In genomic region chr13:102173382-102174234, GRCm38 (mm10) we compare ENCODE assay signal across 22 mouse cellular contexts.
DNase-seq lines count a peak whose midpoint lies in the region; ATAC-seq and TF ChIP-seq lines count a peak whose summit lies in the region.
"Had no signal": no experiment of that assay in that cellular context is flagged by ENCODE, and none has a peak within 500 bp of the region (broad histone marks: within the 10 kb centered on the region; RNA-seq: fewer than 3 reads in every experiment).

No protein-coding gene starts in this region.

- no peaks in the 10 kb centered on the region for H3K27me3 ChIP-seq in hindbrain, embryonic 15.5 days
- H3K27me3 ChIP-seq in hindbrain, postnatal 0 days (ENCODE audit: insufficient read depth, low read length) = no peaks in the 10 kb centered on the region
- no peaks in the 10 kb centered on the region for H3K27me3 ChIP-seq in forebrain, embryonic 14.5 days (replicated peaks; ENCODE audit: control insufficient read depth, insufficient read depth, low read length)
- H3K27me3 ChIP-seq in neural tube, embryonic 15.5 days (replicated peaks) = no peaks in the 10 kb centered on the region
- H3K27me3 ChIP-seq: heart, embryonic 13.5 days; intestine, embryonic 15.5 days; limb, embryonic 13.5 days; liver, embryonic 13.5 days; stomach, embryonic 15.5 days had no signal

- H3K4me3 ChIP-seq in hindbrain, embryonic 15.5 days = no peak overlapping the region
- no peak overlapping the region for H3K4me3 ChIP-seq in hindbrain, postnatal 0 days (ENCODE audit: low read length)
- H3K4me3 ChIP-seq in forebrain, embryonic 14.5 days (ENCODE audit: low read depth, low read length) = no peak overlapping the region
- H3K4me3 ChIP-seq in neural tube, embryonic 15.5 days (replicated peaks) = no peak overlapping the region
- H3K4me3 ChIP-seq in left cerebral cortex, adult 2 months = no peak overlapping the region
- H3K4me3 ChIP-seq: heart, embryonic 13.5 days; intestine, embryonic 15.5 days; limb, embryonic 13.5 days; liver, embryonic 13.5 days; stomach, embryonic 15.5 days had no signal

- no peak overlapping the region for H3K4me2 ChIP-seq in hindbrain, embryonic 15.5 days
- no peak overlapping the region for H3K4me2 ChIP-seq in hindbrain, postnatal 0 days (ENCODE audit: low read depth, low read length)
- no peak overlapping the region for H3K4me2 ChIP-seq in forebrain, embryonic 14.5 days (ENCODE audit: low read length)
- no peak overlapping the region for H3K4me2 ChIP-seq in neural tube, embryonic 15.5 days
- H3K4me2 ChIP-seq: heart, embryonic 13.5 days; intestine, embryonic 15.5 days; limb, embryonic 13.5 days; liver, embryonic 13.5 days; stomach, embryonic 15.5 days had no signal

- H3K9ac ChIP-seq in hindbrain, embryonic 15.5 days = no peak overlapping the region
- H3K9ac ChIP-seq in hindbrain, postnatal 0 days (replicated peaks; ENCODE audit: low read length) = no peak overlapping the region
- H3K9ac ChIP-seq in forebrain, embryonic 14.5 days (ENCODE audit: low read length) = no peak overlapping the region
- no peak overlapping the region for H3K9ac ChIP-seq in neural tube, embryonic 15.5 days (replicated peaks)
- H3K9ac ChIP-seq: heart, embryonic 13.5 days; intestine, embryonic 15.5 days; limb, embryonic 13.5 days; liver, embryonic 13.5 days; stomach, embryonic 15.5 days had no signal

- no peaks in the 10 kb centered on the region for H3K9me3 ChIP-seq in hindbrain, embryonic 15.5 days
- H3K9me3 ChIP-seq in hindbrain, postnatal 0 days (ENCODE audit: low read length) = no peaks in the 10 kb centered on the region
- H3K9me3 ChIP-seq in forebrain, embryonic 14.5 days (replicated peaks; ENCODE audit: control insufficient read depth, low read length) = no peaks in the 10 kb centered on the region
- no peaks in the 10 kb centered on the region for H3K9me3 ChIP-seq in neural tube, embryonic 15.5 days (replicated peaks)
- H3K9me3 ChIP-seq: heart, embryonic 13.5 days; intestine, embryonic 15.5 days; limb, embryonic 13.5 days; liver, embryonic 13.5 days; stomach, embryonic 15.5 days had no signal

- 0 out of 2 replicates have a peak, but pooled peaks cover 3% of the 10 kb centered on the region for H3K4me1 ChIP-seq in hindbrain, embryonic 15.5 days (replicated peaks)
- no peaks in the 10 kb centered on the region for H3K4me1 ChIP-seq in hindbrain, postnatal 0 days (ENCODE audit: insufficient read depth, low read length)
- no peaks in the 10 kb centered on the region for H3K4me1 ChIP-seq in forebrain, embryonic 14.5 days (ENCODE audit: control insufficient read depth, insufficient read depth, low read length)
- H3K4me1 ChIP-seq in neural tube, embryonic 15.5 days = peaks cover 2% of the 10 kb centered on the region; the same call in 1 of the 2 replicates
- H3K4me1 ChIP-seq: heart, embryonic 13.5 days; intestine, embryonic 15.5 days; limb, embryonic 13.5 days; liver, embryonic 13.5 days; stomach, embryonic 15.5 days had no signal

- peak; percentile 54; the same call in 1 of the 2 replicates for ATAC-seq in hindbrain, embryonic 15.5 days (ENCODE audit: low FRiP score, low read depth)
- no peak; the same call in 1 of the 2 replicates for ATAC-seq in hindbrain, postnatal 0 days
- peak; percentile 87 for ATAC-seq in forebrain, embryonic 14.5 days
- peak; percentile 84 for ATAC-seq in neural tube, embryonic 15.5 days (ENCODE audit: low FRiP score)
- ATAC-seq: activated CD4-positive, CD25-positive, alpha-beta regulatory T cell, adult 4 months; intestine, embryonic 15.5 days had no signal

- 60% methylated on average over 9 of the region's 9 CpGs for WGBS in hindbrain, embryonic 15.5 days
- 72% methylated on average over 9 of the region's 9 CpGs for WGBS in hindbrain, postnatal 0 days
- WGBS in forebrain, embryonic 14.5 days = 66% methylated on average over 9 of the region's 9 CpGs
- WGBS in neural tube, embryonic 15.5 days = 52% methylated on average over 9 of the region's 9 CpGs

- no peak for TF ChIP-seq CTCF in hindbrain, postnatal 0 days (IDR thresholded peaks at IDR 0.05; ENCODE audit: low read depth)
- TF ChIP-seq CTCF in left cerebral cortex, adult 2 months (IDR thresholded peaks at IDR 0.05) = no peak

- no peak for DNase-seq in hindbrain, postnatal 0 days (ENCODE audit: low spot score)
- peak; percentile 35 for DNase-seq in retina, postnatal 1 day
- DNase-seq in retina, embryonic 14.5 days (ENCODE audit: low spot score) = no peak
- DNase-seq in forebrain, embryonic 14.5 days (ENCODE audit: low spot score) = peak; percentile 67
- no peak for DNase-seq in left cerebral cortex, adult 2 months (ENCODE audit: extremely low spot score in 1 of 2, low spot score in 2 of 2)
- DNase-seq in lung, adult 18-20 months = no peak
- DNase-seq: adrenal gland, postnatal 25 days; cerebellum, adult 8-10 months; heart, adult 18-20 months; heart, postnatal 36 days; kidney, postnatal 4 days; liver, embryonic 13.5 days; lung, postnatal 10 days; thymus, adult 18-20 months; thymus, postnatal 4 days had no signal

- no peaks in the 10 kb centered on the region for H3K36me3 ChIP-seq in hindbrain, embryonic 15.5 days
- H3K36me3 ChIP-seq in hindbrain, postnatal 0 days (ENCODE audit: insufficient read depth, low read length) = no peaks in the 10 kb centered on the region
- H3K36me3 ChIP-seq in forebrain, embryonic 14.5 days (ENCODE audit: control insufficient read depth, insufficient read depth, low read length) = no peaks in the 10 kb centered on the region
- no peaks in the 10 kb centered on the region for H3K36me3 ChIP-seq in neural tube, embryonic 15.5 days
- H3K36me3 ChIP-seq: heart, embryonic 13.5 days; intestine, embryonic 15.5 days; limb, embryonic 13.5 days; liver, embryonic 13.5 days; stomach, embryonic 15.5 days had no signal

- intact Hi-C loops in left cerebral cortex, adult 2 months (cut with DNase I) = no loop called here

- no peak overlapping the region for H3K27ac ChIP-seq in hindbrain, embryonic 15.5 days (replicated peaks)
- H3K27ac ChIP-seq in hindbrain, postnatal 0 days = no peak overlapping the region
- H3K27ac ChIP-seq in forebrain, embryonic 14.5 days (ENCODE audit: low read depth, low read length) = no peak overlapping the region
- H3K27ac ChIP-seq in neural tube, embryonic 15.5 days (replicated peaks) = no peak overlapping the region
- H3K27ac ChIP-seq in left cerebral cortex, adult 2 months = no peak overlapping the region
- H3K27ac ChIP-seq: heart, embryonic 13.5 days; intestine, embryonic 15.5 days; limb, embryonic 13.5 days; liver, embryonic 13.5 days; stomach, embryonic 15.5 days had no signal

Comparison
In these comparisons a context has a peak if more than half of its experiments do, and no peak if none do; other contexts are left out.
1. DNase-seq: peak in retina, postnatal 1 day (single experiment) and forebrain, embryonic 14.5 days (single experiment); none in hindbrain, postnatal 0 days (single experiment), retina, embryonic 14.5 days (single experiment), left cerebral cortex, adult 2 months (0 of 2) and lung, adult 18-20 months (0 of 2).